Mouse (Mus musculus) kidney, embryonic 15.5 days (tissue): ENCODE measurements around the gene Gm11444. TPM values are rescaled to one million over a fixed set of nuclear protein-coding genes. Genes with fewer than 3 reads are reported as not detected.

Experiments used
- ATAC-seq: fragments of 200-750 bp; cut with Nextera tagmentation; replicated peaks from 2 replicates; pipeline ENCODE4 v1.8.0; 2017; ENCODE audit warnings: moderate TSS enrichment; ENCODE audit not compliant: low FRiP score
- H3K27ac ChIP-seq: fragments of 300-500 bp; sonication (generic); 2 replicates; pipeline ENCODE4 v1.5.1; 2015; ENCODE audit warnings: mild to moderate bottlenecking, inconsistent platforms
- H3K27me3 ChIP-seq: fragments of 300-500 bp; sonication (generic); 2 replicates; pipeline ENCODE4 v1.6.1; 2015; ENCODE audit warnings: inconsistent platforms
- H3K36me3 ChIP-seq: fragments of 300-500 bp; sonication (generic); 2 replicates; pipeline ENCODE4 v1.6.1; 2015; ENCODE audit warnings: inconsistent platforms
- H3K4me1 ChIP-seq: fragments of 300-500 bp; sonication (generic); 2 replicates; pipeline ENCODE4 v1.6.1; 2015; ENCODE audit warnings: inconsistent platforms
- H3K4me2 ChIP-seq: fragments of 300-500 bp; sonication (generic); 2 replicates; pipeline ENCODE4 v1.6.1; 2015; ENCODE audit warnings: moderate library complexity, mild to moderate bottlenecking, inconsistent platforms
- H3K4me3 ChIP-seq: fragments of 300-500 bp; sonication (generic); replicated peaks from 2 replicates; pipeline ENCODE4 v1.5.1; 2015; ENCODE audit warnings: mild to moderate bottlenecking, inconsistent platforms
- H3K9ac ChIP-seq: fragments of 300-500 bp; sonication (generic); 2 replicates; pipeline ENCODE4 v1.6.1; 2015; ENCODE audit warnings: mild to moderate bottlenecking, inconsistent platforms
- H3K9me3 ChIP-seq: fragments of 300-500 bp; sonication (generic); replicated peaks from 2 replicates; pipeline ENCODE4 v1.6.1; 2016; ENCODE audit warnings: inconsistent platforms
- WGBS: fragments of 180-500 bp; shearing (Covaris S2); methylation state at CpG from one replicate; pipeline ENCODE4 v1.1.7; 2015; ENCODE audit warnings: mixed read lengths; 5-methylcytosine and 5-hydroxymethylcytosine counted together
- polyA plus RNA-seq: library from polyadenylated mRNA; unstranded; fragments of >200 nt; fragmentation: Nextera tagmentation; extraction: Ambion mirVana; gene quantifications from 2 replicates; pipeline ENCODE4 v1.2.1, GENCODE M21; 2015

Gene Gm11444
- polyA plus RNA-seq, 1 experiment from 2014 or later: not detected

DNA sequence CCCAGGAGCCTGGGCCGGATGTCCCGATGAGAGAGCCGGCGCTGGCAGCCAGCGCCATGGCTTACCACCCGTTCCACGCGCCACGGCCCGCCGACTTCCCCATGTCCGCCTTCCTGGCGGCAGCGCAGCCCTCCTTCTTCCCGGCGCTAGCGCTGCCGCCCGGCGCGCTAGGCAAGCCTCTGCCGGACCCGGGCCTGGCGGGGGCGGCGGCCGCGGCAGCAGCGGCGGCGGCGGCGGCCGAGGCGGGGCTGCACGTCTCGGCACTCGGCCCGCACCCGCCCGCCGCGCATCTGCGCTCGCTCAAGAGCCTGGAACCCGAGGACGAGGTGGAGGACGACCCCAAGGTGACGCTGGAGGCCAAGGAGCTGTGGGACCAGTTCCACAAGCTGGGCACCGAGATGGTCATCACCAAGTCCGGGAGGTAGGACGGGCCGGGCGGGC lies 17.0 kb downstream of the Gm11444 start:
- peaks cover 70% of the 10 kb centered on the region for H3K4me1 ChIP-seq
- peaks cover 88% of the 10 kb centered on the region for H3K27me3 ChIP-seq
- peak overlapping the region; percentile 75 for H3K4me3 ChIP-seq
- whole genome bisulfite sequencing: under 1% methylated on average over 36 of the region's 54 CpGs
- peak overlapping the region; percentile 87 for H3K9ac ChIP-seq
- H3K4me2 ChIP-seq: peak overlapping the region; percentile 92
- H3K27ac ChIP-seq: peak overlapping the region; percentile 92
- no peaks in the 10 kb centered on the region for H3K9me3 ChIP-seq
- 0 out of 2 replicates have a peak, but pooled peaks cover 5% of the 10 kb centered on the region for H3K36me3 ChIP-seq
- no peak for ATAC-seq

DNA sequence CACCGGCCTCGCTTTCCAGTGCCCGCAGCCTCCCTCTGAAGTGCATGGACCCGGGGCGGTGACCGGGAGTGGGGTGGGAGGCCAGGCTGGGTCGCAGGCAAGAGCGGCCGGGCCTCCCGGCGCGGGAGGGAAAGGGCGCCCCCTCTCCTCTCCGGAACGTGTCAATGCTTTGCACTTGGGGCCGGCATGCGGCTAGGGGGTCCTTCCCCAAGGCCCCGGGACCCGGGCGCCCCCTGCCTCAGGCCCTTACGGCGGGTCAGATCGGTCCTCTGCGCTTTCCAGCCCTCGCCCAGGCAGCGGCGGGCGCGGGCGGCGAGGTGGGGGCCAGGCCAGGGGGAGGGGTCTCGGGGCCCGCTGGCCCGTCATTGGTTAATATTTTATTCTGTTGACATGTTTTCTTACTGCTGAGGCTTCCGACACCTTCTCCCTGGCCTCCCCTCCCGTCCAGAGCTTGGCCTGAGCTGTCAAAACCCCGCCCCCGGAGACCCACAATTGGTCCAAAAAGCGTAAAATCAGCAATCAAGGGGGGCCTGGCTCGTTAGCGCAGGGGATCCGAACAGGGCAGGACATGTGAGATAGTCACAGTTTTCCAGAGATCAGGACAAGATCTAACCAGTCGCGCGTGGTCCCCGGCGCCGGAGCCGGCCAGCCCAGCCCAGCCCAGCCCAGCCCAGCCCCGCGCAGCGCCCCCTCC lies 17.8 kb downstream of the Gm11444 start, which contains the start of gene Tbx2:
Gene Tbx2 (plus strand): TSS at position 321 of the 694 bp plus-strand sequence.
- peaks cover 88% of the 10 kb centered on the region for H3K27me3 ChIP-seq
- H3K9ac ChIP-seq: peak within 1 kb of the TSS; percentile 87
- peak within 1 kb of the TSS; percentile 75 for H3K4me3 ChIP-seq
- peaks cover 69% of the 10 kb centered on the region for H3K4me1 ChIP-seq
- H3K36me3 ChIP-seq: 0 out of 2 replicates have a peak, but pooled peaks cover 5% of the 10 kb centered on the region
- no peaks in the 10 kb centered on the region for H3K9me3 ChIP-seq
- H3K4me2 ChIP-seq: peak within 1 kb of the TSS; percentile 92
- ATAC-seq: peak; percentile 91
- WGBS: under 1% methylated on average over 46 of the region's 52 CpGs
- peak within 1 kb of the TSS; percentile 94 for H3K27ac ChIP-seq

DNA sequence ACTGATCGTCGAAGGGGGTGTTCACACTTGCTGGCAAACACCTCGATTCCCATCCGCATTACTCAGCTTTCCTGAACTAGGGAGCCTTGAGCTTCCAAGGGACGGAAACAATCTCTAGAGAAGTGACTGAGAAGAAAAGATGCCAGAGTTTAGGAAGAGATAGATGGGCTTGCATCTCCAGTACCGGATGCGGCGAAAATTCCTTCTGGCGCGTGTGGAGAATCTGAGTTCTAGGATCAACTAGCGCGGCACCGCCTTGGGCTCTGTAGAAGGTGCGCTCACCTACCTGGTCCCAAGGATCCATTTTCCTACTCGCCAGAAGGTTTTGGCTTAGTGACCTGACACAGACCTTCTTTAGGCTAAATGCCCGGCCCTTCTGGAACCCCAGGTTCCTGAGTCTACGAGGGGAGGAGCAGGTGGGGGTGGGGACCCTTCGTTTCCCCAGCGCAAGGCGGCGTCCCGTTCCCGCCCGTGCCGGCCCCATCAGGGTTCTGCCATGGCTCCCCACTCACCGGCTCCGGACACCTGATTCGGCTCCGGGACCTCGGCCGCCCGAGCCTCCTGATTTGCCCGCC lies 18.4 kb downstream of the Gm11444 start:
- H3K27me3 ChIP-seq: peaks cover 88% of the 10 kb centered on the region
- H3K9me3 ChIP-seq: no peaks in the 10 kb centered on the region
- H3K4me2 ChIP-seq: peak overlapping the region; percentile 92
- H3K27ac ChIP-seq: peak overlapping the region; percentile 94
- H3K9ac ChIP-seq: peak overlapping the region; percentile 87
- ATAC-seq: no peak
- H3K4me3 ChIP-seq: peak overlapping the region; percentile 75
- under 1% methylated on average over 33 of the region's 33 CpGs for WGBS
- 0 out of 2 replicates have a peak, but pooled peaks cover 5% of the 10 kb centered on the region for H3K36me3 ChIP-seq
- peaks cover 70% of the 10 kb centered on the region for H3K4me1 ChIP-seq

DNA sequence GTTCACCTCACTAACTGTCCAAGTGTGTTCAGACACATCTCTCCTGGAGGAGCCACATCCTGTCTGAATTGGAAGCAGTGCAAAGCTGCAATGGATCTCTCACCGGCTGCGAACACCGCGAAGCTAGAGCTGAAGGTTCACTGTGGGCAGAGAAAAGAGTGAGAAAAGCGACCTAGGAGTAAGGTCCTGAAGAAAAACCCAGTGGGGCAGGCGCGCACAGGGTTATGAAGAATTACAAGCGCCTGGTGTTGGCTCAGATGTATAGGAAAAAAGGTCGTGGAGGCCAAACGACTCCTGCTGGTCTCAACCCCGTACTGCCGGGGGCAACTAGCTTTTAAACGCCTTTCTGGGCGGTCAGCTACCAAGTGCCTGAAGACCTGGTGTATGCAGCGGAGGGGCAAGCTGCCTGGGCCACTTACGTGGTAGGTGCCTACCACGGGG lies 19.2 kb downstream of the Gm11444 start:
- ATAC-seq: no peak
- peaks cover 71% of the 10 kb centered on the region for H3K4me1 ChIP-seq
- 0 out of 2 replicates have a peak, but pooled peaks cover 5% of the 10 kb centered on the region for H3K36me3 ChIP-seq
- no peaks in the 10 kb centered on the region for H3K9me3 ChIP-seq
- peak overlapping the region; percentile 75 for H3K4me3 ChIP-seq
- H3K27me3 ChIP-seq: peaks cover 81% of the 10 kb centered on the region
- H3K9ac ChIP-seq: peak overlapping the region; percentile 87
- peak overlapping the region; percentile 92 for H3K4me2 ChIP-seq
- H3K27ac ChIP-seq: peak overlapping the region; percentile 94
- 6% methylated on average over 17 of the region's 17 CpGs for WGBS

DNA sequence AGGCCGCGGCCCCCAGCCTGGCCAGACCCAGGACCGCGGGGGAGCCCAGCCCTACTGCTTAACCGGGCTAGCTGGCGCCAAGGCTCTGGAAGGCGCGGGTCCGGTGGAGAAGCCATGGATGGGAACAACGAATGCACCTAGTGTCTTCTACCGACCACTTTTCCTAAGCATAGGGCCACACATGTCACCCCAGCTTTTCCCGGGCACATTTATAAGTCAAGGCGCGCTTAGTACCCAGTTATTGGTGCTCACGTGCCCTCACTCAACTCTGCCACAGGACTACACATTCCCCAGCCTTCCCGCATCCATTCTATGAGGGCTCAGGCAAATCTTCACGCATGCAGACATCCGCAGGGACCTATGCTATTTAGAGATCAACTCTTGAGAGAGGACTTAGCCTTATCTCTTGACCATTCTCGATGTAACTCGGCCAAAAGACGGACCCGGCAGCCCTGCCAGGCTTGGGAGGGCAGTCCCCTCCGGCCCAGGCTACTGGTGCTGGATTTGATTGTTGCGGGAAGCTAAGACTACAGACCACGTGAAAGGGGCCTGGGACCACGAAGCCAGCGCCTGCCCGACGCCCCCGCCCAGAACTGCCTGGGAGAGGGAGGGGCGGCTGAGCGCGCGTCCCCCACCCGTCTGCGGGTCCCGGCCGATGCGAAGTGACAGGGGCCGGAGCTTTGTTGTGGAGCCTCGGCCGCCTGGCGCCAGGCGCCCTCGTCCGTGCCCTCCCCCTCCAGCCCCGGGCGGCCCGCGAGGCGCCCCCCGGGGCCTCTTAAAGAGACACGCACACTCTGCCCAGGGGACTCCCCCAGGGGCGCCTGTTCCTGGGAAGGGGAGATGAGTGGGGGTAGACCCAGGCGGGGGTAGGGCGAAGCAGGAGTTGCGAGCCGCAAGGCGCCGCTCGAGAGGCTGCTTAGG lies 20.4 kb downstream of the Gm11444 start:
- peaks cover 70% of the 10 kb centered on the region for H3K27me3 ChIP-seq
- H3K9me3 ChIP-seq: no peaks in the 10 kb centered on the region
- H3K4me3 ChIP-seq: peak overlapping the region; percentile 75
- peak overlapping the region; percentile 87 for H3K9ac ChIP-seq
- WGBS: 2% methylated on average over 61 of the region's 61 CpGs
- H3K4me2 ChIP-seq: peak overlapping the region; percentile 92
- H3K4me1 ChIP-seq: peaks cover 80% of the 10 kb centered on the region
- H3K27ac ChIP-seq: peak overlapping the region; percentile 94
- 0 out of 2 replicates have a peak, but pooled peaks cover 2% of the 10 kb centered on the region for H3K36me3 ChIP-seq
- peak; percentile 23 for ATAC-seq

DNA sequence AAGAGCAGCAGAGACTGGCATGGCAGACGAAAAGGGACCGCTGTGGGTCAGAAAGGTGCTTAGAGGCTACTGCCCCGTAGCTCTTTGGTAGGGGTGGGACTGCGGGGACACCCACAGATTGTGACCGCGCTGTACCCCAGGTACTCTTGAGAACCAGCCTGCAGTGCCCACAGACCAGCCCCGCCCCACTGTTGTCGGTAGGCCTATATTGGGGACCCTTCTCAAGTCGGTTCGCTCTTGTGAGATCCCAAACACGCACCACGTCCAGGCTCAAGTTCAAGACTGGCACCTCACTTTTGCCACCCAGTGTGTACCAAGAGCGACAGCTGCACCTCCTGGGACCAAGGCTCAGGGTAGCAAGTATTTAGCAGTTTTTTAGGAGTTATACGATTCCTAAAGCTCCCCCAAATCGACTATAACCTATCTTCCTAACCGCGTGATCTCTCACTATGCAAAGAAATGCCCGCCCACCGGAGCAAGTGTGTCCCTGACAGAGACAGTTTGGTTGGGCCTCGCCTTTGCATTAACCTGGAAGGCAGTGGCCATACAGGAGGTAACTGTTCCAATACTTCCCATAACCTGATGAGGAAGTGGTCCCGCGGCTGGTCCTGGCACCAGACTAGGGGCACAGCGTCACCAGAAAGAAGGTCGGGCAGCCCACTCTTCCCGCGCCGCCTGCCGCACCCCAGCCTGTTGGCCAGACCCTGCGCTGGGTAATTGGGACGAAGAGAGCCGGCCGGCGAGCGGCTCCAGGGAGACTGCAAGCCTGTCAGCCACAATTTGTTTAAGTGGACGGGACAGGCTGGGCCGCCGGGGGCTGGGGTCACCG lies 21.2 kb downstream of the Gm11444 start:
- peak overlapping the region; percentile 92 for H3K4me2 ChIP-seq
- no peaks in the 10 kb centered on the region for H3K36me3 ChIP-seq
- peak overlapping the region; percentile 87 for H3K9ac ChIP-seq
- ATAC-seq: no peak
- WGBS: 19% methylated on average over 36 of the region's 38 CpGs
- no peaks in the 10 kb centered on the region for H3K9me3 ChIP-seq
- H3K27ac ChIP-seq: peak overlapping the region; percentile 94
- peaks cover 86% of the 10 kb centered on the region for H3K4me1 ChIP-seq
- H3K27me3 ChIP-seq: peaks cover 65% of the 10 kb centered on the region
- H3K4me3 ChIP-seq: peak overlapping the region; percentile 75

DNA sequence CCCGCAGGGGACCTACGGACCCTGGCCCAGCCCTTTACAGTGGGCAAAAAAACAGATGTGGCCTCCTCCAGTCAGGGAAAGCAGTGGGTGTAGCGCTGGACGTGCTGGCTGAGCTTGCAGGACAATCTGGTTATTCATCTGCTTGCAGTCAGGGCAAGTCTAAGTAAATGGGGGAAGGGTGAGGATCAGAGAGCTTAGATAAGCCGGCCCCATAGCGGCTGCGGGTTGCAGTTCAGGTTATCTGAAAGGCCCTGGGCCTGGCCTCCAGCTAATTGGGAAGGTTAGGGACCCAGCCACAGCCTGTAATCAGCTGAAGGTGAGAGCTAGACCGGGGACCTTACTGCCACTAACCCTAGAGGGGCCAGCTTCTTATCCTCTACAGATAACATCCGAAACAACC lies 22.8 kb downstream of the Gm11444 start:
- H3K9ac ChIP-seq: no peak overlapping the region
- WGBS: 30% methylated on average over 9 of the region's 9 CpGs
- peak overlapping the region; percentile 84 for H3K27ac ChIP-seq
- no peaks in the 10 kb centered on the region for H3K36me3 ChIP-seq
- ATAC-seq: peak; percentile 9; the same call in 1 of the 2 replicates
- H3K4me2 ChIP-seq: 0 out of 2 replicates have a peak overlapping the region, but pooled peaks have one; percentile 4
- H3K27me3 ChIP-seq: peaks cover 54% of the 10 kb centered on the region
- H3K4me1 ChIP-seq: peaks cover 92% of the 10 kb centered on the region
- no peak overlapping the region for H3K4me3 ChIP-seq
- no peaks in the 10 kb centered on the region for H3K9me3 ChIP-seq

DNA sequence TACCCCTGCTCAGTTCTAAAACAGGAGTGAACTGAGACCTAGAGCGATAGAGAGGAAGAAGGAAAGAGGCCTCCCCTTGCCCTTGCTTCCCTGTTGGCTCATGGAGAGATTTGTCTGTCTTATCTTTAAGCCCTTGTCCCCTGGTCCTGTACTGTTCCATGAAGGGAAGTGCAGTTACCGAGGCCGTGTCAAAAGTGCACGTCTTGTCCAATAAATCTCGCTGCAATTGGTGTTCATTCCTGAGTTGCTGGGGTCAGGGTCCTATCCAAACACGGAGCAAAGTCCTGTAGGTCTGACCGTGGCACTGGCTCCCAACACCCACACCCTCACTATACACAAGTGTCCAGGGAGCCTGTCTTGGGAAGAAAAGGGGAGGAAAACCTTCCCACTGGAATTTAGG lies 24.3 kb downstream of the Gm11444 start:
- 23% methylated on average over 7 of the region's 7 CpGs for WGBS
- no peak for ATAC-seq
- Histone ChIP-seq H3K36me3 (no peaks in the 10 kb centered on the region), H3K9me3 (no peaks in the 10 kb centered on the region), H3K27me3 (peaks cover 41% of the 10 kb centered on the region), H3K4me2 (no peak overlapping the region), H3K9ac (no peak overlapping the region), H3K27ac (peak overlapping the region; percentile 84; the same call in 1 of the 2 replicates), H3K4me1 (peaks cover 95% of the 10 kb centered on the region), H3K4me3 (no peak overlapping the region)

DNA sequence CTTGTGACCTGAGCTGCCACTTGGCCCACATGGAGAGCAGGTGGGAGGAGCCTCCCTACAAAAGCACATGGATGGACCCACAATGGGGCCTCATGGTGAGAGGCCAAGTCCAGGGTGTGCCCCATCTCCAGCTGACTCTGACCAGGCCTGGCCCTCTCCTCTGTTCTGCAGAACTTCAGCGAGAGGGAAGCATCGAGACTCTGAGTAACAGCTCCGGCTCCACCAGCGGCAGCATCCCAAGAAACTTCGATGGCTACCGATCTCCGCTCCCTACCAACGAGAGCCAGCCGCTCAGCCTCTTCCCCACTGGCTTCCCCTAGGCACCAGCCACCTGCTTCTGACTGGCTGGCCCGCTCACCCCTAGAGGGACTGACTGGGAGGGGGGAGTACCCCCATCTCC lies 25.1 kb downstream of the Gm11444 start:
- H3K27ac ChIP-seq: 0 out of 2 replicates have a peak overlapping the region, but pooled peaks have one; percentile 84
- WGBS: 80% methylated on average over 10 of the region's 10 CpGs

DNA sequence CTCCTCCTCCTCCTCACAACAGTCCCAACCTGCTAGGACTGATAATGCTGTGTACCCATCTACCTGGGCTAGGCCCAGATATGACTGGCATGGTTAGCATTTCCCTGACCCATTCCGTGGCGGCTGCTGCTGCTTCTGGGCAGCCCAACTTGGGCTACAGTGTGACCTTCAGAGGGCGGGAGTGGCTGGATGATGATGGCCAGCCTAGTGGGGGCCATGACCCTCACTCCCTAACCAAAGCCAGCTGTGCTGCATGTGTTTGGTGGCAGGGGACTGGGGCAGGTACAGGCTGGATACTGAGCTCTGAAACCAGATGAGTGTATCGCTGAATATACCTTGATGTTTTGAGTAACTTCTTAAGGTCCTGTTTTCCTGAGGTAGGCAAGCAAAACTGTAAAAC lies 26.3 kb downstream of the Gm11444 start:
- WGBS: 83% methylated on average over 4 of the region's 4 CpGs
- H3K27me3 ChIP-seq: peaks cover 22% of the 10 kb centered on the region

More for the DNA sequence above, 25.1 kb downstream of the Gm11444 start:
- Histone ChIP-seq H3K27me3 (peaks cover 34% of the 10 kb centered on the region), H3K36me3 (no peaks in the 10 kb centered on the region), H3K4me1 (peaks cover 93% of the 10 kb centered on the region), H3K4me3 (no peak overlapping the region), H3K9me3 (no peaks in the 10 kb centered on the region), H3K4me2 (no peak overlapping the region), H3K9ac (no peak overlapping the region)
- ATAC-seq: no peak

DNA sequence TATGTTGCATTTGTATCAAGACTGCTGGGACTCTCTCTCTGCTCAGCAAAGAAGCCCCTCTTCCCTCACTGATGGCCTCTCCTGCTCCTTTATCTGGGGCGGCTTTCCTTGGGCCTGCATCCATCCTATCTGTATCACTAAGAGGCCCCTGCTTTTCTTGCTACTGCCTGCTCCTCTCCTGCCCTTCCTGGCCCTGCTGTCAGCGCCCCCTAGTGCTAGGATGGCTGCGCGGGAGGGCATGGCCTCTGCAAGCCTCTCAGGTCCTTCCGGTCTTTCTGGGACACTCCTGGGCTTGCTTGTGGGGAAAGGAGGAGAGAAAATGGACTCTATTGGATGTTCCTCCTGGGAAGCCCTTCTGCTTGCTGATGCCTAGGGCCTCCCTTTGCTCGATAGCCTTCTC lies 27.0 kb downstream of the Gm11444 start:
- Histone ChIP-seq H3K4me3 (no peak overlapping the region), H3K27ac (no peak overlapping the region), H3K36me3 (no peaks in the 10 kb centered on the region), H3K4me2 (no peak overlapping the region), H3K4me1 (peaks cover 81% of the 10 kb centered on the region), H3K27me3 (peaks cover 17% of the 10 kb centered on the region), H3K9ac (no peak overlapping the region), H3K9me3 (no peaks in the 10 kb centered on the region)
- WGBS: 17% methylated on average over 6 of the region's 6 CpGs
- no peak for ATAC-seq

More for the DNA sequence above, 26.3 kb downstream of the Gm11444 start:
- no peak overlapping the region for H3K4me2 ChIP-seq
- H3K4me1 ChIP-seq: peaks cover 82% of the 10 kb centered on the region
- no peak overlapping the region for H3K27ac ChIP-seq
- no peak overlapping the region for H3K4me3 ChIP-seq
- no peaks in the 10 kb centered on the region for H3K36me3 ChIP-seq
- no peak for ATAC-seq
- no peaks in the 10 kb centered on the region for H3K9me3 ChIP-seq
- H3K9ac ChIP-seq: no peak overlapping the region
